Mouse (Mus musculus) right cerebral cortex, postnatal 36 days (tissue): ENCODE data around the gene Ncoa1.
"Not testable (repeated sequence)": the region's sequence is repeated elsewhere in the genome, so short reads cannot be mapped to it uniquely, and the experiment has no call there.

Source experiments
- DNase-seq, 2 experiments: peaks; one replicate each; pipeline ENCODE4 v3.0.0; 2022; ENCODE audit warnings: low spot score in 2 of 2, mixed read lengths in 1 of 2

The Ncoa1 gene

GRCm38 (mm10) chr12:4396221-4396620 lies 80.8 kb downstream of the Ncoa1 start:
- no peak for DNase-seq

GRCm38 (mm10) chr12:4392590-4392989 lies 84.4 kb downstream of the Ncoa1 start:
- DNase-seq: no peak

GRCm38 (mm10) chr12:4392074-4392473 lies 84.9 kb downstream of the Ncoa1 start:
- no peak for DNase-seq

GRCm38 (mm10) chr12:4391256-4391655 lies 85.7 kb downstream of the Ncoa1 start:
- no peak for DNase-seq

GRCm38 (mm10) chr12:4390721-4391120 lies 86.3 kb downstream of the Ncoa1 start:
- DNase-seq: no peak

GRCm38 (mm10) chr12:4386077-4386719 lies 90.8 kb downstream of the Ncoa1 start:
- no peak for DNase-seq

GRCm38 (mm10) chr12:4383061-4383460 lies 93.9 kb downstream of the Ncoa1 start:
- DNase-seq: no peak

- no peak for DNase-seq
Measured at GRCm38 (mm10) chr12:4379298-4379957, 97.6 kb downstream of the Ncoa1 start.

GRCm38 (mm10) chr12:4376475-4376874 lies 100.5 kb downstream of the Ncoa1 start:
- no peak for DNase-seq

GRCm38 (mm10) chr12:4374816-4375493 lies 102.0 kb downstream of the Ncoa1 start:
- DNase-seq: no peak

GRCm38 (mm10) chr12:4371406-4371805 lies 105.6 kb downstream of the Ncoa1 start:
- no peak for DNase-seq

- DNase-seq: no peak
Measured at GRCm38 (mm10) chr12:4365951-4366350, 111.0 kb downstream of the Ncoa1 start.

GRCm38 (mm10) chr12:4359475-4359874 lies 117.5 kb downstream of the Ncoa1 start:
- no peak for DNase-seq

- DNase-seq: not testable (repeated sequence)
Measured at GRCm38 (mm10) chr12:4358653-4359052, 118.3 kb downstream of the Ncoa1 start.

GRCm38 (mm10) chr12:4358100-4358499 lies 118.9 kb downstream of the Ncoa1 start:
- no peak for DNase-seq

GRCm38 (mm10) chr12:4356834-4357445 lies 120.0 kb downstream of the Ncoa1 start:
- no peak for DNase-seq

- no peak for DNase-seq
Measured at GRCm38 (mm10) chr12:4355019-4355730, 121.8 kb downstream of the Ncoa1 start.

GRCm38 (mm10) chr12:4343216-4343615 lies 133.8 kb downstream of the Ncoa1 start:
- DNase-seq: no peak

- no peak for DNase-seq
Measured at GRCm38 (mm10) chr12:4342087-4342486, 134.9 kb downstream of the Ncoa1 start.

GRCm38 (mm10) chr12:4340325-4340924 lies 136.6 kb downstream of the Ncoa1 start:
- DNase-seq: no peak

GRCm38 (mm10) chr12:4323604-4324003 lies 153.4 kb downstream of the Ncoa1 start:
- DNase-seq: no peak
